Mouse (Mus musculus) ES-E14 (cell line): ENCODE data around the gene Smyd3. TPM values are rescaled to one million over a fixed set of nuclear protein-coding genes. Genes with fewer than 3 reads are reported as not detected.

ENCODE experiments used
- DNase-seq: peaks from one replicate; pipeline ENCODE4 v3.0.0-alpha.2; 2013; ENCODE audit warnings: low read depth, low spot score
- H3K27ac ChIP-seq: 2 replicates; pipeline ENCODE4 v1.5.1; 2012; ENCODE audit warnings: low read depth, mild to moderate bottlenecking, low read length, moderate library complexity, mixed read lengths; ENCODE audit not compliant: poor library complexity, insufficient read depth, severe bottlenecking
- H3K36me3 ChIP-seq: 2 replicates; pipeline ENCODE4 v1.6.1; 2012; ENCODE audit warnings: mild to moderate bottlenecking, low read length, moderate library complexity, mixed read lengths; ENCODE audit not compliant: control insufficient read depth, poor library complexity, insufficient read depth, severe bottlenecking
- H3K4me1 ChIP-seq, 2 experiments: fragments of 150-350 bp in 1 of 2; sonication (generic) in 1 of 2; 2 replicates each; pipeline ENCODE4 v1.6.1; 2012; ENCODE audit warnings: low read length in 2 of 2, mild to moderate bottlenecking in 1 of 2, mixed read lengths in 1 of 2; ENCODE audit not compliant: control insufficient read depth in 2 of 2, insufficient read depth in 2 of 2, poor library complexity in 1 of 2
- H3K4me3 ChIP-seq, 2 experiments: fragments of 150-350 bp in 1 of 2; sonication (generic) in 1 of 2; 2 replicates each; pipeline ENCODE4 v1.5.1; 2012; ENCODE audit warnings: low read length in 2 of 2, low read depth in 1 of 2, mild to moderate bottlenecking in 1 of 2, mixed read lengths in 1 of 2; ENCODE audit not compliant: insufficient read depth in 1 of 2, poor library complexity in 1 of 2, severe bottlenecking in 1 of 2
- H3K9ac ChIP-seq: 2 replicates; pipeline ENCODE4 v1.6.1; 2012; ENCODE audit warnings: low read depth, mild to moderate bottlenecking, low read length, mixed read lengths; ENCODE audit not compliant: poor library complexity, insufficient read depth, severe bottlenecking
- H3K9me3 ChIP-seq: fragments of 150-350 bp; sonication (generic); 2 replicates; pipeline ENCODE4 v1.6.1; 2012; ENCODE audit warnings: low read depth, mild to moderate bottlenecking, low read length; ENCODE audit not compliant: control insufficient read depth, insufficient read depth
- CHD2 ChIP-seq: IDR thresholded peaks from 2 replicates; pipeline ENCODE4 v1.6.1; 2014; ENCODE audit warnings: mild to moderate bottlenecking, low read depth, low read length, inconsistent platforms
- HCFC1 ChIP-seq: IDR thresholded peaks from 2 replicates; pipeline ENCODE4 v1.6.1; 2012; ENCODE audit warnings: low read length, inconsistent platforms, borderline replicate concordance; ENCODE audit not compliant: insufficient read depth
- MAFK ChIP-seq: IDR thresholded peaks from 2 replicates; pipeline ENCODE4 v1.6.1; 2014; ENCODE audit warnings: mild to moderate bottlenecking, low read depth, low read length, inconsistent platforms; ENCODE audit not compliant: insufficient read depth
- ZC3H11A ChIP-seq: IDR thresholded peaks from 2 replicates; pipeline ENCODE4 v1.6.1; 2012; ENCODE audit warnings: low read depth, mild to moderate bottlenecking, inconsistent platforms, low read length, borderline replicate concordance
- ZNF384 ChIP-seq: IDR thresholded peaks from 2 replicates; pipeline ENCODE4 v1.6.1; 2012; ENCODE audit warnings: low read depth, low read length, inconsistent platforms
- in situ Hi-C, 2 experiments: fragments of 600-800 bp; cut with MboI; formaldehyde crosslinking; loops; one replicate each; pipeline ENCODE4 v1.15.1; 2025; ENCODE audit warnings: low sequenced_read_pairs in 2 of 2, inconsistent platforms in 1 of 2; ENCODE audit not compliant: unreplicated experiment in 2 of 2
- total RNA-seq: library from RNA; depleted of rRNA; stranded (reverse); fragments of 300-350 nt; gene quantifications from 2 replicates; pipeline ENCODE4 v1.2.3, GENCODE M21; 2012

Gene Smyd3
- total RNA-seq, 1 experiment = 18.3 TPM

DNA sequence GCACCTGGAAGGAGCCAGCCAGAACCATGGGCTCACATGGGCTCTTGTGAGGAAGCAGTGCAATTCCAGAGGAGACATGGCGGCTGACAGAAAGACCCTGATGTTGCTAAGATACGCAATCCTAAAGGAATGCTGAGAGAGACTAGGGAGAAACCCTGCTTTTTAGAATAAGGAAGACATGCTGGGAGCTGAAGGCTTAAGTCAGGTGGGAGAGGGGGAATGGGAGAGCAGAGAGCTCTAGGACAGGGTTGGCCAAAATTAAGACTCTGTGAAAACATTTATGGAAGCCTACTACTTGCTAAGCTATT lies 452.6 kb downstream of the Smyd3 start:
- in situ Hi-C loops = no loop called here
- no peaks in the 10 kb centered on the region for H3K36me3 ChIP-seq
- no peaks in the 10 kb centered on the region for H3K9me3 ChIP-seq
- no peak overlapping the region for H3K4me3 ChIP-seq
- H3K9ac ChIP-seq = no peak overlapping the region
- H3K4me1 ChIP-seq = no peaks in the 10 kb centered on the region
- DNase-seq = no peak
- no peak for TF ChIP-seq ZC3H11A
- TF ChIP-seq HCFC1 = no peak
- TF ChIP-seq ZNF384 = no peak
- no peak for TF ChIP-seq CHD2
- TF ChIP-seq MAFK = no peak
- no peak overlapping the region for H3K27ac ChIP-seq

DNA sequence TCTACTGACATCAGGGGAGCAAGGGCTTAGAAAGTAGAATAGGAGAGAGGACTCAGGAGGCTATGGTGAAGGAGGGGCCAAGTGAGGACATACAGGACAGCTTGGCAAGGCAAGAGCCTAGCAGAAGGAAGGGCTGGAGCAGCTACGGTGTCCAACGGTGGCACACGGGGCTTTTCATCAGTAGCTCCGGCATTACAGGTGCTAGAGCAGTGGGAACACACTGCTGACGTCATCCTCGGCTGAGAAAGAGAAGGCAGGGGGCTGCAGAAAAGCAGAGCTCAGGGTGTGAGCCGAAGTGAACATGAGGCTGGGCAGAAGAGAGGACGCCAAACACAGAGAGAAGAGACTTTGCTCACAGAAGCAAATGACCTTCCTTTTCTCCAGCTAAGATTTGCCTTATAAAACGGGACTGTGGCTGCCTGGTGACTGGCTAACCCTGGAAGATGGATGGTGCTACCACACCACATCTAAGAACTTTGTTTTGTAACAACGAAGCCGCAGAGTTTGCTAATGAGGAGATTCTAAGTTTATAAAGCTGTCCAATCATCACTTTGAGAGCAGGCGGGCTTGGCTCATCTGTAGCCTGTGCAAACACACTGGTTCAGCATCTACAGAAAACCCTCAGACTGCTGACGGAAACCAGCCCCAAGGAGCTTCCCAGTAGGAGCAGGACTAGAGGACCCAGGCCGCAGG lies 453.1 kb downstream of the Smyd3 start:
- no peak for DNase-seq
- H3K4me1 ChIP-seq = no peaks in the 10 kb centered on the region
- no peak overlapping the region for H3K27ac ChIP-seq
- H3K9ac ChIP-seq = no peak overlapping the region
- H3K4me3 ChIP-seq = no peak overlapping the region
- TF ChIP-seq ZC3H11A (no peak), CHD2 (no peak), ZNF384 (no peak), MAFK (no peak), HCFC1 (no peak)
- no peaks in the 10 kb centered on the region for H3K36me3 ChIP-seq
- no peaks in the 10 kb centered on the region for H3K9me3 ChIP-seq
- in situ Hi-C loops = no loop called here

DNA sequence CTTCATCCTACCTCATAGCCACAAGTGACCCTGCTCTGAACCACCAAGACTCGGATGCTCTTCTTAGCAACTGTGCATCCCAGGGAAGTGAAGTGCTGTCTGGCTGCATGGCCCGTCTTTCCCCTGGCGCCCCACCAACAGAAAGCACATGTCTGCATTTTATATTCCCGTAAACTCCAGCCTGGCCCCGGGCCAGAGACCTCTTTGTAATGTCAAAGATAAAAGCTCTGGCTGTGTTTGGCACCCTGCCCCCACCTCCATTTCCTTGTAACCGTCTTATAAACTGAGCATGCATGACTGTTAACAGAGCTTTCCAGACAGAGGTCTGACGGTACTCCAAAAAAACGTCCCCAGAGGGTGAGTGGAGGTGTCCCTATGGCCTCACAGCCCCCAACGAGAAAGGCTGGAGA lies 456.1 kb downstream of the Smyd3 start:
- Histone ChIP-seq H3K4me3 (no peak overlapping the region), H3K36me3 (no peaks in the 10 kb centered on the region), H3K9me3 (no peaks in the 10 kb centered on the region), H3K9ac (no peak overlapping the region), H3K27ac (no peak overlapping the region), H3K4me1 (no peaks in the 10 kb centered on the region)
- in situ Hi-C loops = no loop called here
- DNase-seq = no peak
- TF ChIP-seq CHD2 = no peak
- TF ChIP-seq ZC3H11A = no peak
- no peak for TF ChIP-seq MAFK
- TF ChIP-seq ZNF384 = no peak
- no peak for TF ChIP-seq HCFC1

DNA sequence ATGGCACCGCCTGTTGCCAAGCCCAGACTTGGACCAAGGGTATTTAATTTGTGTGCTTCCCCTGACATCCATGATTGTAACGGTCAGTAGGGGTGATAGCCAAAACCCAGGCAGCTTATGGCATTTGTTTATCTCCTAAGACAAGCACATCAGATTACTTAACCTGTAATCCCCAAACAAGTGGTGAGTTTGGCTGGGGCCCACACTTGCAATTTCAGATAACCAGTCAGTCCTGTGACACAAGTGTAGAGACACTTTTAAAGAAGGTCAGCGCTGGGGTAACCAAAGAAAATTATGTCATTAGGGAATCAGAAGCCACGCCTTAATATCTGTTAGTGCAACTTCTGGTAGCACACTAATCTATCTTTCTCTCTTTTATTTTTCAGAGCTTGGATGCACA lies 456.8 kb downstream of the Smyd3 start:
- DNase-seq = no peak
- Histone ChIP-seq H3K9me3 (no peaks in the 10 kb centered on the region), H3K4me3 (no peak overlapping the region), H3K9ac (no peak overlapping the region), H3K4me1 (no peaks in the 10 kb centered on the region), H3K27ac (no peak overlapping the region), H3K36me3 (no peaks in the 10 kb centered on the region)
- TF ChIP-seq CHD2 = no peak
- TF ChIP-seq MAFK = no peak
- TF ChIP-seq ZNF384 = no peak
- TF ChIP-seq HCFC1 = no peak
- no peak for TF ChIP-seq ZC3H11A
- in situ Hi-C loops = no loop called here
